Mouse (Mus musculus): ENCODE data around the gene Asna1. TPM values are rescaled to one million over a fixed set of nuclear protein-coding genes. Genes with fewer than 3 reads are reported as not detected.
A peak's percentile ranks its signal among the peaks of the same experiment; 100 is the strongest.

Gene Asna1
- polyA plus RNA-seq, 1 experiment from 2014 or later, result 159 TPM

- H3K27me3 ChIP-seq, result no peaks in the 10 kb centered on the region
- ATAC-seq, result no peak
- ChIA-PET CTCF (interaction anchor here (0.8 kb wide), 1 partner anchor 12 kb away, joined by 3 read pairs; no protein-coding TSS in a partner anchor), POLR2A (no interaction called here)
- DNase-seq (ENCODE audit: low read depth, low spot score), result no peak
- TF ChIP-seq CTCF (IDR thresholded peaks at IDR 0.05), result no peak
- in situ Hi-C loops (cut with MboI; ENCODE audit: low pct_unique_long_range_greater_than_20kb), result no loop called here
Observed at GRCm38 (mm10) chr8:85065213-85065612, 40.1 kb upstream of the Asna1 start.

- ATAC-seq (no peak), DNase-seq (ENCODE audit: low read depth, low spot score) (no peak)
- POLR2A ChIA-PET, result interaction anchor here (0.8 kb wide), 1 partner anchor 9 kb away, joined by 3 read pairs; the partner anchor contains the start of gene Dhps
- CTCF ChIA-PET, result interaction anchor here (0.8 to 1.2 kb wide), 2 partner anchors 11 to 28 kb away, joined by 3 read pairs; no protein-coding TSS in a partner anchor
- no peak for TF ChIP-seq CTCF (IDR thresholded peaks at IDR 0.05)
- H3K27me3 ChIP-seq, result no peaks in the 10 kb centered on the region
- in situ Hi-C loops (cut with MboI; ENCODE audit: low pct_unique_long_range_greater_than_20kb), result no loop called here
Observed at GRCm38 (mm10) chr8:85062603-85063002, 37.5 kb upstream of the Asna1 start.

- in situ Hi-C loops (cut with MboI; ENCODE audit: low pct_unique_long_range_greater_than_20kb), result no loop called here
Observed at GRCm38 (mm10) chr8:85059879-85060616, 35.0 kb upstream of the Asna1 start, which contains the start of gene Fbxw9. Fbxw9 (plus strand) TSS chr8:85060055.

GRCm38 (mm10) chr8:85057367-85057766 lies 32.3 kb upstream of the Asna1 start:
- no peak for DNase-seq (ENCODE audit: low read depth, low spot score)
- ChIA-PET POLR2A (no interaction called here), CTCF (no interaction called here)
- in situ Hi-C loops (cut with MboI; ENCODE audit: low pct_unique_long_range_greater_than_20kb), result no loop called here
- H3K27me3 ChIP-seq, result no peaks in the 10 kb centered on the region
- TF ChIP-seq CTCF (IDR thresholded peaks at IDR 0.05), result no peak
- ATAC-seq, result no peak

More at GRCm38 (mm10) chr8:85059879-85060616, 35.0 kb upstream of the Asna1 start, which contains the start of gene Fbxw9:
- no peak for DNase-seq (ENCODE audit: low read depth, low spot score)
- TF ChIP-seq CTCF (IDR thresholded peaks at IDR 0.05), result no peak
- no peaks in the 10 kb centered on the region for H3K27me3 ChIP-seq
- peak; percentile 68 for ATAC-seq
- CTCF ChIA-PET, result interaction anchor here (1.9 kb wide), 1 partner anchor 11 kb away, joined by 5 read pairs; the partner anchor contains the start of gene Dhps
- POLR2A ChIA-PET, result interaction anchor here (0.8 to 1.7 kb wide), 5 partner anchors 10 to 23 kb away, joined by 3 to 12 read pairs (median 4); partner anchors contain the start of gene Tnpo2

DNA sequence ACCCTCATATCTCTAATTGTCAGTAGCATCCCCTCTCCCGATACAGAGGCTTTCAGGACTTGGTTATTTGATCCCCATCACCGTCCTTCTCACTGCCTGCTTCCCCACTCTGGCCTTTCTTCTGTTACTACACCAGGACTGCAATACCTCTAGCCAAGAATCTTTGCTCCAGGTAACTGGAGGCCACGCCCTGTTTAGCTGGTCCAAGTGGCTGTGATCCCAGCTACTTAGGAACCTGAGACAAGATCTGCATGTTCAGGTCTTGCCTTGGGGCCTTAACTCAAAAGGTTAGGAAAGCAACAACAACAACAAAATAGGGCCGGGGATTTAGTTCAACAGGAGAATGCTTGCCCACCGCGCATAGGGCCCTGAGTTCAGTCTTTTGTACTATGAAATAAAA lies 18.5 kb upstream of the Asna1 start:
- in situ Hi-C loops (cut with MboI; ENCODE audit: low pct_unique_long_range_greater_than_20kb), result no loop called here
- no peak for ATAC-seq
- ChIA-PET CTCF (no interaction called here), POLR2A (no interaction called here)
- no peaks in the 10 kb centered on the region for H3K27me3 ChIP-seq
- no peak for TF ChIP-seq CTCF (IDR thresholded peaks at IDR 0.05)
- no peak for DNase-seq (ENCODE audit: low read depth, low spot score)

GRCm38 (mm10) chr8:85037681-85038531 lies 12.8 kb upstream of the Asna1 start:
- DNase-seq (ENCODE audit: low read depth, low spot score) (no peak), ATAC-seq (peak; percentile 13)
- in situ Hi-C loops (cut with MboI; ENCODE audit: low pct_unique_long_range_greater_than_20kb), result no loop called here
- no peak for TF ChIP-seq CTCF (IDR thresholded peaks at IDR 0.05)
- ChIA-PET POLR2A (interaction anchor here (1.1 to 4.1 kb wide), 9 partner anchors 8 to 58 kb away, joined by 3 to 22 read pairs (median 4); partner anchors contain the start of genes Fbxw9, Gm5741, Man2b1 and Trir), CTCF (interaction anchor here (1.0 to 2.6 kb wide), 5 partner anchors 12 to 63 kb away, joined by 3 to 10 read pairs (median 8); partner anchors contain the start of genes Asna1, Dhps and Trir)
- H3K27me3 ChIP-seq, result no peaks in the 10 kb centered on the region

GRCm38 (mm10) chr8:85037366-85037680 lies 12.2 kb upstream of the Asna1 start:
- in situ Hi-C loops (cut with MboI; ENCODE audit: low pct_unique_long_range_greater_than_20kb), result no loop called here
- H3K27me3 ChIP-seq, result no peaks in the 10 kb centered on the region
- POLR2A ChIA-PET, result interaction anchor here (0.6 to 4.1 kb wide), 14 partner anchors 11 to 348 kb away, joined by 3 to 22 read pairs (median 4); partner anchors contain the start of genes Fbxw9, Gm5741, Man2b1 and Trir
- no peak for DNase-seq (ENCODE audit: low read depth, low spot score)
- TF ChIP-seq CTCF (IDR thresholded peaks at IDR 0.05), result no peak
- CTCF ChIA-PET, result interaction anchor here (1.0 to 2.6 kb wide), 5 partner anchors 11 to 62 kb away, joined by 3 to 10 read pairs (median 8); partner anchors contain the start of genes Asna1, Dhps and Trir
- ATAC-seq, result no peak

DNA sequence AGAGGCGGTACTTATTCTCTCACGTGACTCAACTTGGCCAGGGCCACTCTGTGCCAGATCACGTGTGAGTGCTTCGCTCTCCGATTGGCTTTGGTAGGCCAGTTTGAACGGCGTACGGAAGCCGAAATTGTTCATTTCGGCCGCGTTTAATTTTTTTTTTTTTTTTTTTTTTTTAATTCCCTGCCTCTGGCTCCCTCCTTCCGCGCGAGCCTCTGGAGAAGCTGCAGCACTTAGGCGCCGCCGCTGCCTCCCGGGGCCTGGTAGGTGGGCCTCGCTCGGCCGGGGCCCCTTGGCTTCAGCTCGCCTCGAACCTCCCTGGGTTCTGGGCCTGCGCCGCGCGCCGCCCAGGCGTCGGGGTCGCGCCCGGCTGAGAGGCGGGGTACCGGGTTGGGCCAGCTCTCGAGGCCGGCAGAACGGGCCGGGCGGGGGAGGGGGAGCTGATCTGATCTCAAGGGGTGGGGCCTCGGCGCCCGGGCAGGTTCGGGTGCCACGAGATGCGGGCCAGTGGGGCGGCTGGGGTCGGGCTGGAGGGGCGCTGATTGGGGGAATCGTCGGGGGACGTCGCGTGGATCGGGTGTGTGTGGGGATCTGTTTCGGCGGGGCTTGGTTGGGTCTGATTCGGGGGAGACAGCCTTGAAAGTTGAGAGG lies 11.8 kb upstream of the Asna1 start, which contains the start of gene Tnpo2:
Gene Tnpo2, plus strand, starts transcription at position 198 of the 648 bp plus-strand sequence.
- in situ Hi-C loops (cut with MboI; ENCODE audit: low pct_unique_long_range_greater_than_20kb), result no loop called here
- TF ChIP-seq CTCF (IDR thresholded peaks at IDR 0.05), result no peak
- POLR2A ChIA-PET, result interaction anchor here (0.6 to 4.1 kb wide), 18 partner anchors 9 to 348 kb away, joined by 3 to 22 read pairs (median 4); partner anchors contain the start of genes Fbxw9, Gm5741, Junb and Man2b1
- DNase-seq (ENCODE audit: low read depth, low spot score) (peak; percentile 86), ATAC-seq (peak; percentile 70)
- CTCF ChIA-PET, result interaction anchor here (0.9 to 2.6 kb wide), 3 partner anchors 11 to 47 kb away, joined by 3 to 8 read pairs (median 3); partner anchors contain the start of genes Asna1 and Trir
- H3K27me3 ChIP-seq, result no peaks in the 10 kb centered on the region

DNA sequence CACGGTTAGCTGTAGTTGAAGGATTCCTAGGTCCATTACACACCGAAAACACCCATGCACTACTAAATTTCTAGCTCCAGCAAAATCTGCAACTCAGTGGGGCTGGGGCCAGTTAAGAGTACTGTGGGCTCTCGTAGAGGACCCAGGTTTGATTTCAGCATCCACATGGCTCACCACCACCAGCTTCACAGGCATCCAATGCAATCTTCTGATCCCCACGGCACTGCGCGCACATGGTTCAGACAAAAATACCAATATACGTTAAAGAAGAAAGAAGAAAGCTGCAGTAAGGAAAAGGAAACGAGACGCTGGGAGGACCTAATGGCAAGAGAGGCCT lies 11.3 kb upstream of the Asna1 start:
- ChIA-PET CTCF (interaction anchor here (0.9 to 2.6 kb wide), 4 partner anchors 10 to 62 kb away, joined by 3 to 8 read pairs (median 4); partner anchors contain the start of genes Asna1 and Trir), POLR2A (interaction anchor here (0.7 to 4.1 kb wide), 11 partner anchors 9 to 347 kb away, joined by 3 to 22 read pairs (median 4); partner anchors contain the start of genes Fbxw9, Junb and Trir)
- no peak for TF ChIP-seq CTCF (IDR thresholded peaks at IDR 0.05)
- ATAC-seq (peak; percentile 36), DNase-seq (ENCODE audit: low read depth, low spot score) (no peak)
- in situ Hi-C loops (cut with MboI; ENCODE audit: low pct_unique_long_range_greater_than_20kb), result no loop called here
- no peaks in the 10 kb centered on the region for H3K27me3 ChIP-seq

Measured in Patski (cell line).